Mouse (Mus musculus) naive thymus-derived CD4-positive, alpha-beta T cell, adult 2 months (primary cell): ENCODE data around the gene Slc22a1.

ENCODE experiments used
- DNase-seq: peaks from one replicate; pipeline ENCODE4 v3.0.0-alpha.2; 2011; ENCODE audit warnings: low read depth

The Slc22a1 gene

DNA sequence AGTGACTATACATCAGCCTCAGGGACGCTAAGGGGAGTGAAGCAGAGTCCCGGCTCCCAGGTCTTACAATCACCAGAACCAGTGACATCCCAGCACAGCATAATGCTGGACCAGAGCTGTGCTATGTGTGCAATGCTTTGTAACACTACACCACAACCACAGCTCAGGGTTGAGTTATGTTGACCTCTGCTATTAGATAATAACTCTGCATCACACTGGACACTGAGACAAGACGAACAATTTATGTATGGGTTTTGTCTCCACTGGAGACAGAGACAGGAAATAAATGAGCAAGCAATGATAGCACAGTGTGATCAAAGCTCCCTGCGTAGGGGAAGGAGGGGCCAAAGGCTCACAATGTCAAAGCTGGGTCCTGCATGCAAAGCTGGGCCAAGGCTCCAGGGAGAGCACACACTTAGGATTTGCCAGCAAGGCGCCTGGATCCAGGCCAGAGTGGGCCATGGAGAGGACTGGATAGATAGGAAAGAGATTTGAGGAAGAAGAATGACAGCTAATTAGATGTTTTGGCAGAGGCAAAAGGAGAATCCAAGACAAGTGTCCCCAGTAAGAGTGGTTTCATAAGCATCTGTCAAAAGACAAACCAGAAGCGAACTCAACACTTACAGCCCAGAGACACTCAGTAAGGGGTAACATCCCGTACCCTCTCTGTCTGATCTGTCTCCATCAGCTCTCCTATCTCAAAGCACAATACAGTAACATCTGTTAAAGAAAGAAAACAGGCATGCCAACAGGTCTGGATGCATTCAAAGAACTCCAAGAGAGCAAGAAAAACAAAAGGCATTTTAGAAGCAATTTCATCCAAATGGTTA is 43.6 kb downstream of the Slc22a1 start:
- peak; percentile 35 for DNase-seq

DNA sequence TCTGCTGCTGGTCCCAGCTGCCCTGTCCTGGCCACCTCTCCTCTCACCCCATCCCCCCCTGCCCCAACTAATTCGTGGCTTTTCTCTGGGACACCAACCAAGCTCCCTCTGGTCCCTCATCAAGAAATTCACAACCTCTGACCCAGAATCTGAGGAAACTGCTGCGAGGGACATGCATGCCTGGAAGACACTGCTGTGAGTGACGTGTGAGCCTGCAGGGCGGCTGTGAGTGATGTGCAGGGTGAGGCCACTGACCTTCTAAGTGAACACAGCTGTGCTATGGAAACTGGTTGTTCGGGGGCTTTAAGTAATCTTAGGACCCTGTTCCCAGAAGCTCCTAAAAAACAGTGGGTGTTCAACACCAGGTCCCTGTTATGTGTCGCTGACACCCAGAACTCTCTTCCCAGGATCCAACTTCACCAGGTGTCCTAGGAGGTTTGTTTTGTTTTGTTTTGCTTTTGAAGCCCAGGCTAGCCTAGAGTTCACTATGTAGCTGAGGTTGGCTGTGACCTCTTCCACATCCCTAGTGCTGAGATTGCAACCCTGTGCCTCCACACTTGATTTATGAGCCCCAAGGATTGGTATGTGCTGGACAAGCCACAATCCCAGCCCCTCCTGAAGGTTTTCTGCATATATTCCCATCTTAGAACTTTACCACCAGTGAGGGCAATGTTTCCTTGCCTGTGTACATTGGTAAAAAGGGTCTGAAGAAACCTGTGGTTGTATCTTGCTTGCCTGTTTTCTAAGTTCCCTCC is 44.5 kb downstream of the Slc22a1 start:
- DNase-seq, result no peak

DNA sequence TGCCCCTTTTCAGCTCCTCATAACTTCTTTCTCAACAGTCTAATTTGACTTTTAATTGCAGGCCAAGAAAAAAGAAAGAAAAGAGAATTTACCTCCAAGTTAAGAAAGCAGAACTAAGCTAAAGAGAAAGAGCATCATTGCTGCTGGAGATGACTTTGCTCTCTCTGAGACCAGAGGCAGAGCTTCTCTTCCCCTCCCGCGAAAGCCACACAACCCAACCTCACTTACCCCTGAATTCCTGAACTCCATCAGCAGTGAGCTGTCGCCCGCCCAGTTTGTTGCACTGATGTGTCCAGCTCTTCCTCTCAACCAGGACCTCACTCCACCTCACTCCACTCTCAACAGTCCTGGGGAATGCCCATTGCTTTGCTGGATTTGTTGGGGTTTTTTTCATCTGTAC is 47.6 kb downstream of the Slc22a1 start:
- DNase-seq, result no peak

DNA sequence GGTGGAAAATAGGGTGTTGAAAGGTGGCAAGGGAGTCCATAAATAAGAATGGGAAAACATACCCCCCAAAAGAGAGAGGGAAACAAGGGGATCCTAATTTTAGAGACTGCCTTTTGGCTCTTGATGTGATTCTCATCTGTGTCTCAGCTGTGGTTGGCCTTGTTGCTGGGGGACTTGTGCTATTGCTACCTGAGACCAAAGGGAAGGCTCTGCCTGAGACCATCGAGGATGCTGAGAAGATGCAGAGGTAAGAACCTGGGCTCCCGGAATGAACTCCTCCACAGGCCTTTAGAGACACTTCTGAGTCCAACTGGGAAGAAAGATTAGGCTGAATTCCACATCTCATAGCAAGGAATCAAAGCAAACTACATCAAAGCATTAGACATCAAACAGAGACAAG is 56.0 kb downstream of the Slc22a1 start:
- no peak for DNase-seq

DNA sequence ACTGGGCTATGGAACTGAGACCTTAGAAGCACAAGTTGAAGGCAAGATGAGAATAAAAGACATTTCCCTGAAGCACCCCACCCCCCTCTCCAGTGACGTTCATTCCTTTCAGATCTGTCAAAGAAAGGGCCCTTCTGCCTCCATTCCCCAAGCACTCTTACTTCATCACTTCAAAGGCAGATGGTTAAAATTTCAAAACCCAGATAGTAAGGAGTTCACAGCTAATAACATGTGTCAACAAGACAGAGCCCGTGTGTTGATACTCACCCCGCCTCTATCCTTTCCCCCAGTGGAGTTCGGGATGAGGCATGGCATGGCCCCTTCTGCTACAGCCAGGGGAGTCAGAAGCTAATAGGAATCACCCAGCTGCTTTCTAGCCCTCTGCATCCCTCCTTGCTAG is 60.2 kb downstream of the Slc22a1 start:
- peak; percentile 28 for DNase-seq

DNA sequence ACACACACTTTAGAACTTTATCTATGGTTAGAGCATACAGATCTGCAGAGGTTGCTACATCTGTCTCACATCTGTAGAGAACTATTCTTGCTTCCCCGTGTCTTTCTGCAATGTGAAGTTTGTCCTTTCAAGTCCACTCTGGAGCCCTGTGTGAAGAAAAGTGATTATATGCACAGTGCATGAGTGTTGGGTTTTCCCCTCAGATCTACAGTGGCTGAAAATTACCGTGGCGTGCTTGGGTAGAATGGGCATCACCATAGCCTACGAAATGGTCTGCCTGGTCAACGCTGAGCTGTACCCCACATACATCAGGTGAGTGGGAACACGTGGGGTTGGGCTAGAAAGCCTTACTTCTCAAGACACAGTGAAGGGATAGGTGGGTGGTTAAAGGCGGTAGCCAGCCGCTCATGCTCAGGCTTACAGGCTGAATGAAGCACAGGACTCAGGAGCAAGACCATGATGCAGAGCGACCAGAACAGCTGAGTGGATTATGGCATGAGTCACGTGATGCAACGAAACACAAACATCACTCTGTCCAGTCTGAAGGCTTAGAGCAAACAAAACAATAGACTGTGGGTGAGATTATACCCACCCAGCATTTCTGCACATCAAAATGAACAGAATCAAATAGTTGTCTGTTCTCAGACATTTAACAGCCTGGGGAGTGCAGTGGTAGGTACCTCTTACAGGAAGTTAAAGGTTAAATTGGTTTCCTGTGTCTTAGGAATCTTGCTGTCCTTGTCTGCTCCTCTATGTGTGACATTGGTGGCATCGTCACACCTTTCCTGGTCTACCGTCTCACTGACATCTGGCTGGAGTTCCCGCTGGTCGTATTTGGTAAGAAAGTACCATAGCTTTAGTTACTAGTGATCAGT is 60.9 kb downstream of the Slc22a1 start:
- DNase-seq, result peak; percentile 30

DNA sequence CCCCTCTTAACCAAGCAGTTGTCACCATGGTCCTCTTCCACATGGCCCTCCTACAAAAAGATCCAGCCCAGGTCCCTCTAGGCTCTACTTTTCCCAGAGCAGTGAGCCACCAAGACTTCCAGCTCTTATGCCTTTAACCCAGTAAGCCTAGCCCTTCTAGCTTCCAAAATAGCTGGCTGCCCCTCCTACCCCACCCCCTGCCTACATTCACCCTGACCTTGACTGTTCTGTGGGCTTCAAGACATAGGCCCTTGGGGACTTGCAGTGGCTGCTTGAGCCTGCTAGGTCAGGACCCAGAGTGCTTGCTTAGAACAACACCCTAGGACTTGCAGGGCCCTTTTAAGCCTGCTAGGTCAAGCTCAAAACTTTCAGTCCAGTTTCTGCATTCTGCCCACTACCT is 68.4 kb downstream of the Slc22a1 start:
- no peak for DNase-seq

DNA sequence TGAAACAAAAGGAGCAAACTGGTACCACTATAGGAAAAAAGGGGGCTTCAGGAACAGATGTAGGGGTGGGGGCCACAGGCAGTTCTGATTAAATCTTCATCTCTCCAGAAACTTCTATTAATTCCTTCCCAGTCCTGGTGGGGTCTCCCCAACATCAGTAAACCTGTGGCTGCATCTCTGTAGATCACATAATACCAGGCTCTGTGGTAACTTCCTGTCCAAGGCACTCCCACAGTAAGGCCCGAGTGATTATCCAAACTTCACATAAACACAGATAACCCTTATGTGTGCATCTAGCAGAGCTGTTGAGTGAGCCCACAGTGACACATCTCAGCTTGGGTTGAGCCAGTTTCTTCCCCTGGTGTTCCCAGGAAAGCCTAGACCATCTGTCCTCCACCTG is 69.0 kb downstream of the Slc22a1 start:
- DNase-seq, result peak; percentile 33
